Mouse (Mus musculus) testis, adult 2 months (tissue): ENCODE data around the gene Ssx2ip. TPM values are rescaled to one million over a fixed set of nuclear protein-coding genes. Genes with fewer than 3 reads are reported as not detected.
"Not testable (repeated sequence)": the region's sequence is repeated elsewhere in the genome, so short reads cannot be mapped to it uniquely, and the experiment has no call there.

Experiments used
- H3K27ac ChIP-seq: fragments of 200-500 bp; 2 replicates; pipeline ENCODE4 v1.5.1; 2012; ENCODE audit warnings: low read depth, low read length; ENCODE audit not compliant: control insufficient read depth, insufficient read depth
- H3K27me3 ChIP-seq: fragments of 200-500 bp; 2 replicates; pipeline ENCODE4 v1.6.1; 2012; ENCODE audit warnings: mild to moderate bottlenecking, low read length, moderate library complexity; ENCODE audit not compliant: control insufficient read depth, insufficient read depth
- H3K36me3 ChIP-seq: fragments of 200-500 bp; 2 replicates; pipeline ENCODE4 v1.6.1; 2012; ENCODE audit warnings: mild to moderate bottlenecking, low read length; ENCODE audit not compliant: control insufficient read depth, insufficient read depth
- H3K4me1 ChIP-seq: fragments of 200-500 bp; 2 replicates; pipeline ENCODE4 v1.6.1; 2012; ENCODE audit warnings: low read length; ENCODE audit not compliant: control insufficient read depth, insufficient read depth
- H3K4me3 ChIP-seq: fragments of 200-500 bp; 2 replicates; pipeline ENCODE4 v1.5.1; 2012; ENCODE audit warnings: low read depth, mild to moderate bottlenecking, low read length, moderate library complexity, mixed read lengths; ENCODE audit not compliant: control insufficient read depth
- CTCF ChIP-seq: fragments of 200-500 bp; IDR thresholded peaks from 2 replicates; pipeline ENCODE4 v1.5.1; 2012; ENCODE audit warnings: low read depth, mild to moderate bottlenecking, inconsistent platforms, low read length, moderate library complexity; ENCODE audit not compliant: control insufficient read depth, insufficient read depth, insufficient replicate concordance
- POLR2A ChIP-seq: fragments of 200-500 bp; IDR thresholded peaks from 2 replicates; pipeline ENCODE4 v1.6.1; 2012; ENCODE audit warnings: low read depth, mild to moderate bottlenecking, inconsistent platforms, low read length, moderate library complexity; ENCODE audit not compliant: control insufficient read depth
- polyA plus RNA-seq: library from polyadenylated mRNA; depleted of rRNA; stranded (reverse); fragments of >200 nt; gene quantifications from 2 replicates; pipeline ENCODE4 v1.2.3, GENCODE M21; 2012

The Ssx2ip gene
- polyA plus RNA-seq, 1 experiment, result 94.7 TPM

DNA sequence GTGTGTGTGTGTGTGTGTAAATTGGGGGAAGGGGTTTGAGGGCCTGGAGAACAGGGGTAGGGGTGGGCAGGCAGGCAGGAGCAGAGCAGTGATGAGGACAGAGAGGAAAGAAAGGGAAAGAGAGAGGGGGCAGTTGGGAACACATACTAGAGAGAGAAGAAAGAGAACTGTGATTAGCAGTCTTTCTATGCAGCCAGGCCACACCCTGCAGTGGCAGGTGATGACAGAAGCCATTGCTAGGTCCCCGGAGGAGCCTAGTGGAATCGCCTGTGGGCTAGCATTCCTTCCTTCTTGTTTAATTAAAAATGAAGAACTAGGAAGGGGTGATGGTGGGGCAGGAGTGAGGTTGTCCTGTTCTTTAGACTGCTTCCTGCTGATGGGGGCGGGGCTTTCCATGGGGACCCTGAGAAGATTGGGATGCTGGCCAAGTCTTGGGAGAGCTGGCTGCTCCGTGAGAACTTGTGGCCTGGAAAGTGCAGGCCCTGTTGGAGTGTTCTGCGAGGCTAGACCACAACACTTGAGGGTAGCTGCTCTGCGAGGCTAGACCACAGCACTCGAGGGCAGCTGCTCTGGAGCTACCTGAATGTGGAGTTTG is 20.0 kb downstream of the Ssx2ip start:
- Histone ChIP-seq H3K36me3 (peaks cover 9% of the 10 kb centered on the region), H3K27ac (no peak overlapping the region)

DNA sequence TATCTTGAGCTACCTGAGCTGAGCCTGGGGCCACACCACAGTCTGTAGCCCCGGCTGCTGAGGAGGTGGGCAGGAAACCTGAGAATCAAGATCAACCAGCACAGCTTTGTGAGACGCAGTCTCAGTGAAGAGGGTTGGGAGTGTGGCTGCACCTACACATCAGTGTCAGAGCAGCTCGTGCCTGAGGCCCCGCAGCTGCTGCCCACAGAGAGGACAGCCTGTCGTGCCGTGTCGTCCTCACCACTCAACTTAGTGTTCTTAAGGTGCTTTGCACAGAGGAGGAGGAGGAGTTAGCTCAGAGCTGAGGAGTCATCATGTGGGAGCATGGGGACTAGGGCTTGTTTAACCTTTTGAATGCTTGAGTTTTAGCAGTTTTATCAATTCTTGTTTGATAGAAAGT is 21.5 kb downstream of the Ssx2ip start:
- H3K36me3 ChIP-seq, result peaks cover 9% of the 10 kb centered on the region
- peaks cover 2% of the 10 kb centered on the region; the same call in 1 of the 2 replicates for H3K4me1 ChIP-seq
- H3K27ac ChIP-seq, result peak overlapping the region; percentile 32; the same call in 1 of the 2 replicates
- H3K4me3 ChIP-seq, result no peak overlapping the region
- no peaks in the 10 kb centered on the region for H3K27me3 ChIP-seq
- TF ChIP-seq CTCF (no peak), POLR2A (no peak)

More for the DNA sequence above, 20.0 kb downstream of the Ssx2ip start:
- Histone ChIP-seq H3K27me3 (no peaks in the 10 kb centered on the region), H3K4me3 (no peak overlapping the region), H3K4me1 (peaks cover 2% of the 10 kb centered on the region; the same call in 1 of the 2 replicates)
- TF ChIP-seq POLR2A (no peak), CTCF (no peak)

GRCm38 (mm10) chr3:146426489-146426888 is 22.0 kb downstream of the Ssx2ip start:
- TF ChIP-seq POLR2A (no peak), CTCF (no peak)
- Histone ChIP-seq H3K27me3 (no peaks in the 10 kb centered on the region), H3K4me1 (peaks cover 2% of the 10 kb centered on the region; the same call in 1 of the 2 replicates), H3K27ac (no peak overlapping the region; the same call in 1 of the 2 replicates), H3K36me3 (peaks cover 9% of the 10 kb centered on the region), H3K4me3 (no peak overlapping the region)

DNA sequence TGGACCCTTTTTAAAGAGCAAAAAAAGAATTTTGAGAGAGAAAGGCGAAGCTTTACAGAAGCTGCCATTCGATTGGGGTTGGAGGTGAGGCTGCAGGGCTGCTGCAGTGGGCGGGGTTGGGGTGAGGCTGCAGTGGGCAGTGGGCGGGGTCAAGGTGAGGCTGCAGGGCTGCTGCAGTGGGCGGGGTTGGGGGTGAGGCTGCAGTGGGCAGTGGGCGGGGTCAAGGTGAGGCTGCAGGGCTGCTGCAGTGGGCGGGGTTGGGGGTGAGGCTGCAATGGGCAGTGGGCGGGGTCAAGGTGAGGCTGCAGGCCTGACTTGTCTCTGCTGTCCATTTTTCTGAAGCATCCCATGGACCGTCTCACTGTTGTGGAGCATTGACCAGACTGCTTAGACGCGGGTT is 28.6 kb downstream of the Ssx2ip start:
- not testable (repeated sequence) for H3K4me3 ChIP-seq, H3K4me1 ChIP-seq, H3K27me3 ChIP-seq, H3K36me3 ChIP-seq, H3K27ac ChIP-seq

DNA sequence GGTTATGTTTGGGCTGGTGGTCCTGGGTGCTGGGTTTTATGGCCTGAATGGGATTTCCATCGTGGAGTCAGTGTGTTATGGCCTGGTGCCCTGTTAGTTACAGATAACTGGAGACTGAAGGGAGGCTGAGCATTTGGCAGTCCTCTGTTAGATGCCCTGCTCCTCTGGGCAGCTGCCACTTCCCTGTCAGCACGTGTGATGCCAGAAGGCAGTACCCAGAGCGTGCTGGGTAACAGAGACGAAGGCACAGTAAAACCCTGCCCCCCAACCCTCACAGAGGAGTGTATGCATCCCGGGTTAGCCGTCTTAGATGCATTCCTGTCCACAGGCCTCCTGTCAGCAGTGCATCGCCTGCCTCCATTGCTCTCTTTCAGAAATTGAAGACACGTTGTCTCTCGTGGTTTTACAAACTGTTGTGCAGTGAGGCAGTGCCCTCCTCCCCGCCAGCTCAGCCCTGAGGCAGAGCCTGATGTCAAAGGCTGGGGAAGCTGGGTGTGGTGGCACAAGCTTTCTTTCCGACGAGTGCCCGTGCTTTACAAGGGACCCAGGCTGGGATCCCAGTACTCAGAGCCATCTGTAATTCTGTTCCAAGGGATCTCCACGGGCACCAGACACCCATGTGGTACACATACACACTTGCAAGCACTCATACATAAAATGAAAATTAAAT is 29.4 kb downstream of the Ssx2ip start:
- TF ChIP-seq POLR2A, result no peak
- TF ChIP-seq CTCF, result no peak
- peaks cover 2% of the 10 kb centered on the region; the same call in 1 of the 2 replicates for H3K4me1 ChIP-seq

DNA sequence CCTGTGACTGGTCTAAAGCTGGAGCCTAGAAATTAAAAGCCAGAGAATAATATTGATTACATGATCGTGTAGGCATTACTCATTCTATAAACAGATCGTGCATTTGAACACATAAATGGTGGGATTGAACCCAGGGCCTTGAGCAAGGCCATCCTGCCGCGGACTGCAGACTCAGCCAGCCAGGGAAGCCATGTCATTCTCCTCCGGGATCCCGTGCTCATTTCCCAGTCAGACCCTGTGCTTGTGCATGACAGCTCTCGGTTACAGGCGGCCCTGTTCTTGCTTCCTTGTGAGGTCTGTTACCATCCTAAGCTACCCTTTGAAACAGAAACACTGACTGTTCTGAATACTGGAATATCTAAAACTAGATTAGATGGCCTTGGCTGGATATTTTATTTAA is 30.2 kb downstream of the Ssx2ip start:
- H3K4me3 ChIP-seq, result no peak overlapping the region
- peaks cover 2% of the 10 kb centered on the region; the same call in 1 of the 2 replicates for H3K36me3 ChIP-seq
- no peaks in the 10 kb centered on the region for H3K27me3 ChIP-seq
- TF ChIP-seq CTCF (no peak), POLR2A (no peak)
- H3K27ac ChIP-seq, result peak overlapping the region; percentile 52; the same call in 1 of the 2 replicates
- H3K4me1 ChIP-seq, result peaks cover 2% of the 10 kb centered on the region; the same call in 1 of the 2 replicates

More for the DNA sequence above, 29.4 kb downstream of the Ssx2ip start:
- Histone ChIP-seq H3K36me3 (peaks cover 2% of the 10 kb centered on the region; the same call in 1 of the 2 replicates), H3K27ac (no peak overlapping the region), H3K4me3 (no peak overlapping the region), H3K27me3 (no peaks in the 10 kb centered on the region)

DNA sequence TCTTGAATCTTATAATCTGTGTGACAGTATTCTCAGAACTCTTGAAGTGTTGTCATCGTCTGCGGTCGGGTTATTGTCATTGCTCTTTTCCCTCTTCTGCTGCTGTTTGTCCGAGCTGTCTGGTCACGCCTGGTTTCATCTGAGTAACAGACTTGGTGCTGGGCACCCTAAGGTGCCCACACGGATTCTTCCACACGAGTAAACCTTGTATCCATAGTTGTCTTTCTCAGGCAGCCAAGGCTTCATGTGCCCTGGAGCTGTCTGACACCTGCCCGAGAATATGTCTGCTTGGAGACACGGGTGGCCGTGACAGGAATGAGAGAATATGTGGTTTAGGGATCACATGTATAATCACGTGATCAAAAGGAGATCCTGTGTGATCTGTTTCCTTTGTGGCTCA is 31.1 kb downstream of the Ssx2ip start:
- Histone ChIP-seq H3K27ac (no peak overlapping the region), H3K27me3 (no peaks in the 10 kb centered on the region), H3K4me1 (peaks cover 2% of the 10 kb centered on the region; the same call in 1 of the 2 replicates), H3K36me3 (peaks cover 2% of the 10 kb centered on the region; the same call in 1 of the 2 replicates), H3K4me3 (no peak overlapping the region)
- no peak for TF ChIP-seq CTCF
- TF ChIP-seq POLR2A, result no peak
